Mouse (Mus musculus): Measurements from ENCODE around the gene Pigm.
A peak's percentile ranks its signal among the peaks of the same experiment; 100 is the strongest.

Pigm gene

DNA sequence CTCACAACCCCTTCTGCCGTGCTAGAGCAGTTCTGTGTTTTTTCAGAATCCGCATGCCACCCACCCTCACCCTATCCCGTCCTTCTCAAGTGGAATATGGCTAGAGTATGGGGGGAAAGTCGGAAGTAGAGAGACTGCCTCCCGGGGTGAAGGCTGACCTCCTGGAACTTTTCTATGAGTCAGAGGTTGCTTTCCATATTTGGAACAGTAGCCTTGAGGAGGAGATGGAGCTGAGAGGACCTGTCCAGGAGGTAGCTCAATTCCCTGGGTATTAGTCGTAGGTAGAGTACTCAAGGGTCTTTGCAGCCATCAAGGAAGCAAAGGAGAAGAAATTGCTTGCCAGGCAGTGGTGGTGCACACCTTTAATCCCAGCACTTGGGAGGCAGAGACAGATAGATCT is 24.3 kb upstream of the Pigm start:
- DNase-seq (ENCODE audit: low spot score in 2 of 2): no peak

GRCm38 (mm10) chr1:172352453-172352852 is 23.9 kb upstream of the Pigm start:
- DNase-seq (ENCODE audit: low spot score in 2 of 2): no peak

DNA sequence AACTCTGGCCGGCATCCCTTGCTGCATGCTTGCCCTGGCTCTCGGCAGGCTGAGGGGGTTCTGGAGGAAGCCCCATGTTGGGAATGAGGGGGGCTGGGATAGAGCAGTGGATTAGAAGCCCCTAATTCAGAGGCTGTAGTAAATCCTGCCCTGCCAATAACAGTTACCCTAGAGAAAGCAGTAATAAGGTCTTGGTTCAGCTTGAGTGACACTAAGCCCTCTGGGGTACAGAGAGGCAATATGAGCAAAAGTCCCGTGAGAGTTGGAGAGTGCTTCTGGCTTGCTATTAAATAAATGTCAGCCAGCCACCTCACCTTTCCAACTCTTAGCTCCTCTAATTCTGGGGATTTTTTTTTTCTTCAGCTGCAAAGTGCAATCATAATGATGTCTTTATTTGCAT is 21.0 kb upstream of the Pigm start:
- DNase-seq (ENCODE audit: low spot score in 2 of 2): no peak

- DNase-seq (ENCODE audit: low spot score in 2 of 2): no peak
Measured at GRCm38 (mm10) chr1:172357550-172357949, 18.8 kb upstream of the Pigm start.

- no peak for DNase-seq (ENCODE audit: low spot score in 2 of 2)
Measured at GRCm38 (mm10) chr1:172358341-172358740, 18.0 kb upstream of the Pigm start.

DNA sequence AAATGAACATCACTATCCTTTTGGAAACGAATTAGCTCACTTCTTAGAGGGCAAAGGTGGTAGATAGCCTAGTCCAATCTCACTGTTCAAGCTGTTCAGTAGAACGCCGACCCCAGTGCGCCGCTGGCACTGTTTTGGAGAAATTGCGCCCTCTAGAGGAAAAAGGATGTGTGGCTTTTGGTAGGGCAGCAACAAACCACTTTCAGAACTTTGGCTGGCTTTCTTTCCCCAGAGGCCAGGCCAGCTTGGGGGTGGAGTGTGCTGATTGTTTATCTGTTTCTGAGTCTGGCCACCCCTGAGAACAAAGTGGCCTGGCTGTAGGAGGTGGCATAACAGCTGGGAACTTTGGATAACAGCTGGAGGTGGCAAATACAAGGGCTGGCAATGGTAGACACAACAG is 11.7 kb upstream of the Pigm start:
- DNase-seq (ENCODE audit: low spot score in 2 of 2): peak in 1 of 2 experiments; percentile 48

DNA sequence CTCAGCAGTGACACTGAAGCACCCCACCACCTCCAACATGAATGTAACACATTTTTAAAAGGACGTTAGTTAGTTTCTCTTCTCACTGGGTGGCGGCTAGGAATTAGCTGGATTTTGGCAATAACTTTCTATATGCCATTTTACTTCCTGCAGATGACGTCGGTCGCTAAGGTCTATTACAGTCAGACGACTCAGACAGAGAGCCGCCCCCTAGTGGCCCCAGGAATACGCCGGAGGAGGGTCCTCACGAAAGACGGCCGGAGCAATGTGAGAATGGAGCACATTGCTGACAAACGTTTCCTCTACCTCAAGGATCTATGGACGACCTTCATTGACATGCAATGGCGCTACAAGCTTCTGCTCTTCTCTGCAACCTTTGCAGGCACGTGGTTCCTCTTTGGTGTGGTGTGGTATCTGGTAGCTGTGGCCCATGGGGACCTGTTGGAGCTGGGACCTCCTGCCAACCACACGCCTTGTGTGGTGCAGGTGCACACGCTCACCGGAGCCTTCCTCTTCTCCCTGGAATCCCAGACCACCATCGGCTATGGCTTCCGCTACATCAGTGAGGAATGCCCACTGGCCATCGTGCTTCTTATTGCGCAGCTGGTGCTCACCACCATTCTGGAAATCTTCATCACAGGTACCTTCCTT is 7.5 kb upstream of the Pigm start:
- no peak for DNase-seq (ENCODE audit: low spot score in 2 of 2)

GRCm38 (mm10) chr1:172376758-172377458 is 562 bp downstream of the Pigm start:
- DNase-seq (ENCODE audit: low spot score in 2 of 2): no peak

DNA sequence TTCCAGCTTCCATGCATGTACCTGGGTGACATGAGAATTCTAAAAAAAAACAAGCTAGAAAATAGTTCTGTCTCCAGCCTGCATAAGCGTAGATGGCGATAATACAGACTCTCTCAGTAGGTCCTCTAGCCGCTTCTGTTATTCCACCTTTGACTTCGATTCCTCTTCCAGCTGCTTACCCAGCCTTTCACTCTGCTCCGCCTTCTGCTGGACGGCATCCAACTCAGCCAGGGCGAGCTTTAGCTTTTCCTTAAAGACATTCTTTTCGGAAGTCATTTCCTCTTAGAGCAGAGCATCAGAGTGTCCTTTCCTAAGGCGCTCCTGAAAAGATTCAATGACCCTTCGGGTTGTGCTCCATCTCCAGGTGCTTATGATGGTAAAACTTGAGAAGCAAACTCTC is 3.7 kb downstream of the Pigm start:
- no peak for DNase-seq (ENCODE audit: low spot score in 2 of 2)

DNA sequence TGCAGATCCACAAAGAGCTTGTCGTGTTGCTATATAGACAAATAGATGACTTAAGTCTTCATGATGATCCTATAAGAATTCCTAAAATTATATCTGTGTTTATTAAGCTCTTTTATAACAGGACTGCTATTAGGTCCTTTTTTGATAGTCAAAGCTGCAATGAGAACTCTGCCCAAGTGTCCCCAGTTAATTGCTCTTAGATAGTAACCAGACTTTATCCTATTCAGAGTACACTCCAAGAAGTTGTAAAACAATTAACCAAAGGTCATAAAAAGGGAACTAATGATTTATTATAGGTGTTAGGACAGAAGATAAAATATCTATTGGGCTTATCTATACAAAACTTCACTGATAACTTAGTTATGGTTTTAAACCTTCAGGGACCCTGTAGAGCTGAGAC is 5.7 kb downstream of the Pigm start:
- DNase-seq (ENCODE audit: low spot score in 2 of 2): no peak

DNA sequence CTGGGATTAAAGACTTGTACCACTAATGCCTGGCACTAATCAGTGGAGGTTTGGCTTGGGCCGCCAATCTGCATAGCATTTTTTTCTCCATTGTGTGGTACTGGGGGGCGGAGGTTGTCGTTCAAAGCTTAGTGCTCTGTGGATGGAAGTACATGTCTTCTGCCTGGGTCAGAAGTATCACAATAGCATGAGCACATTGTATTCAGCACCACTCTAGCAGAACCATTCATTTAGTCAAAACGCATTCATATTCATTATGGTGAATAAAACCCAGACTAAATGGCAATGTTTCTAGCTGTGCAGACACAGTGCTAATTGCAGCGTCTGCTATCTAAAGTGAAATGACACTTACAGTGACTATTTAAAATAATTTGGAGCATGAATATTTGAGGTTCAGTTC is 10.9 kb downstream of the Pigm start:
- no peak for DNase-seq (ENCODE audit: low spot score in 2 of 2)

DNA sequence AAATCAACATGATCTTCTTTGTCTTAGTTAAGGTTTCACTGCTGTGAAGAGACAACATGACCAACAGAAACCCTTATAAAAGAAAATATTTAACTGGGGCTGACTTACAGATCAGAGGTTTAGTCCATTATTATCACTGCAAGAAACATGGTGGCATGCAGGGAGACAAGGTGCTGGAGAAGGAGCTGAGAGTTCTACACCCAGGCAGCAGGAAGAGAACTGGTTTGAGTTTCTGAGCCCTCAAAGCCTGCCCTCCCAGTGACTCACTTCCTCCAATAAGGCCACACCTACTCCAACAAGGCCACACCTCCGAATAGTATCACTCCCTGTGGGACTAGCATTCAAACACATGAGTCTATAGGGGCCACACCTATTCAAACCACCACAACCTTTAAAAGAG is 14.4 kb downstream of the Pigm start:
- DNase-seq (ENCODE audit: low spot score in 2 of 2): no peak

DNA sequence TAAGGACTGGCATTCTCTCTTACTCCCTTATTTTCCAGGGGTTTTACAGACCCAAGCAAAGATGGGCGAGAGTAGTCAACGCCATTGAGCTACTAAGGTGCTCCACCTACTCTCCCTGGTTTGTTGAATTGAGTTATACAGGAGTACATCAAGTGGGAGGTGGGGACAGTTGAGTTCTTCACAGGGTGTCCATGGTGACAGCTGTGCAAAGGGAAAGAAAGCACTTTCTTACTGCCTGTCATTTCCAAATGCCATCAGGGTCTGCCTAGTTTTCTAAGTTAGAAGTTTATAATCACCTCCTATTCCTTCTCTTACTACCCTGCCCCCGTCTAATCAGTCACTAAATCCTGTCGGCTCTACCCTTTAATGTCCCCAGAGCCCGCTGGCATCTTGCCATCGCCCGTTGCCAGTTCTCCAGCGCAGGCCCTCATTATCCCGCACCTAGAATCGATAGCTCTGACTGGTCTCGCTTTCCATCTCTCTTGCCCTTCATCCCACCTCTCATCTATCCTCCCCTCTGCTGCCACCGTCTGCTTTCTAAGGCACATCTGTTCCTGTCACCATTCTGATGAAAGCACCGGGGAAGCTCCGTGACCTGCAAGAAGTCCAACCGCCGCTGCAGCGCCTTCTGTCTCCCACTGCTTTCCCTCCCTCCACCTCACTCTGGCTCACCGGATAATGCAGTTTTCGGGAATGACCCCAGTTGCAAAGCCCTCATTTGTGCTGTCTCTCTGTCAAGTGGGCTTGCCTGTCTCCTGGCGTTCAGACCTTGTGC is 15.6 kb downstream of the Pigm start:
- DNase-seq (ENCODE audit: low spot score in 2 of 2): peak in 1 of 2 experiments; percentile 15

GRCm38 (mm10) chr1:172392643-172393170 is 16.4 kb downstream of the Pigm start:
- DNase-seq (ENCODE audit: low spot score in 2 of 2): no peak

- no peak for DNase-seq (ENCODE audit: low spot score in 2 of 2)
Measured at GRCm38 (mm10) chr1:172393739-172394138, 17.4 kb downstream of the Pigm start.

DNA sequence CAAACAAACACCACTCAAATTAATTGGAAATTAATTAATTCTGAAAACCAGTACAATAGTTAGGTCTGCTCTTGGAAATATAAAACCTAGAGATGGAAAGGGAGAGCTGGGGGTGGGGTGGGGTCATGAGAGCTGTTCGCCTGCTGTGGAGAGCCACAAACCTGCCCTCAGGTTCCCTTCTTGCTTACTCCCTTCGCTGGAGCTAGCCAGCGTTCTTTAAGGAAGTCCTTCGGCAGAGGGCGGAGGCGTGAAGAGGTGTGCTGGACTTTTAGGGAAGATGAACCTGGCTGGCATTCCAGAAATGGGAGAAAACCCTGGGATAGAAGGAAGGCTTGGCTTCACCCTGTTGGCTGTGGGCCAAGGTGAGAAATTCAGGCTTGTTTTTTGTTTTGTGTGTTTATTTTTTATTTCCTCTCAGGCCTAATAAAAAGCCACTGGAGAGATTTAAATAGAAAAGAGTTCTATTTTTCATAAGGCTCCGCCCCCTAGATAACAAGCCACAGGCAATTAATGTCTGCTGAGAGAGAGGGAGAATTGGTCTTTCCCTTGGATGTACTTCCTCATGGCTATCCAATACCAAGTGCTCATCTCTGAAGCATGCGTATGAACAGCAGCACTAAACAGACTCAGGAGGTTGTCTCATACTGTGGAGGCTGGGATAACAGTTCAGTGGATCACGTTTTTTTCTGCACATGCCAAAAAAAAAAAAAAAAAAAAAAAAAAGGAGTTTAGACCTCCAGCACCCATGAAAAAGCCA is 20.8 kb downstream of the Pigm start:
- DNase-seq (ENCODE audit: low spot score in 2 of 2): no peak

GRCm38 (mm10) chr1:172406077-172406706 is 29.8 kb downstream of the Pigm start:
- no peak for DNase-seq (ENCODE audit: low spot score in 2 of 2)

GRCm38 (mm10) chr1:172408996-172409395 is 32.6 kb downstream of the Pigm start:
- DNase-seq (ENCODE audit: low spot score in 2 of 2): no peak

GRCm38 (mm10) chr1:172409431-172409830 is 33.1 kb downstream of the Pigm start:
- DNase-seq (ENCODE audit: low spot score in 2 of 2): no peak

DNA sequence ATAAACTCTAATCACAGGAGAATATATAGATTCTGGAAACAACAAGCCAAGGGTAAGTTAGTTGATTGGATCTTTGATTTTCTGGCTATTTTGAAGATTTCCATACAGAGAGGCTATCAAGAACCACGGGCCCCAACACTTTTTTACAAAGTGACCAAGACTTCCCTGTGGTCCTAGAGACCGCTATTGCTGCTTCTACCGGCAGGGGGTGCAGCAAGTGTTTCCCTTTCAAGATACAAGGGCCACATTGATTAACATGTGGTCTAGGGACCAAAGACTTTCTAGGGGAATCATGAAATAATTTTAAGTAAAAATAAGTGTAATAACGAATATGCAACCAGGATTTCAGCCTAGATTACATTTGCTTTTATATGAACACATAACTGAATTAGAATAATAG is 34.5 kb downstream of the Pigm start:
- peak; percentile 16 to 28 for DNase-seq (ENCODE audit: low spot score in 2 of 2)

DNA sequence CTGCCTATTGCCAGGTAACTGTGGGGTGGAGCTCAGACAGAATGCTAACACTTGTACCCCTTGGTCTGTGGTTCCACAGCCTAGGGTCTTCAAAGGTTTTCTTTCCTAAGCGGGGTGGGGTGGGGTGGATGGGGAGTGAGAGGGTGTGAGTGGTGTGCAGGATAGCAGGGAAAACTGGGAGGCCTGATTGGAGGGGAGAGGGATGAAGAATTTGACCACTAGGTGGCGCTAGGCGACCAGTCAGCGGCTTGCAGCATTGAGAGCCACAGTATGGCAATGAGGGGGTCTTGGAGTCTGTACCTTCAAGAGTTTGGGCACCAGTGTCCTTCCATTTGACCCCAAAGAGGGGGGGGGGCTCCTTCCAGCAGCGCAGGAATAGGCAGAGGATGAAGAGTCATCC is 35.9 kb downstream of the Pigm start:
- DNase-seq (ENCODE audit: low spot score in 2 of 2): peak; percentile 47 to 58

Data from right cerebral cortex, postnatal 36 days (tissue).